Mouse (Mus musculus) spleen, adult 2 months (tissue): ENCODE measurements around the gene Ift46.

ENCODE experiments used
- CTCF ChIP-seq: fragments of 200-500 bp; IDR thresholded peaks from 2 replicates; pipeline ENCODE4 v1.5.1; 2011; ENCODE audit warnings: mild to moderate bottlenecking, inconsistent platforms; ENCODE audit not compliant: insufficient read depth, insufficient read length, insufficient replicate concordance; ENCODE audit errors: extremely low read depth
- POLR2A ChIP-seq: fragments of 200-500 bp; IDR thresholded peaks from 2 replicates; pipeline ENCODE4 v1.6.1; 2011; ENCODE audit warnings: low read depth, low read length, inconsistent platforms

GRCm38 (mm10) chr9:44826660-44827059 is 59.0 kb downstream of the Ift46 start:
- TF ChIP-seq CTCF: no peak
- TF ChIP-seq POLR2A: no peak
